Mouse (Mus musculus): ENCODE results near the gene Il15.

DNA sequence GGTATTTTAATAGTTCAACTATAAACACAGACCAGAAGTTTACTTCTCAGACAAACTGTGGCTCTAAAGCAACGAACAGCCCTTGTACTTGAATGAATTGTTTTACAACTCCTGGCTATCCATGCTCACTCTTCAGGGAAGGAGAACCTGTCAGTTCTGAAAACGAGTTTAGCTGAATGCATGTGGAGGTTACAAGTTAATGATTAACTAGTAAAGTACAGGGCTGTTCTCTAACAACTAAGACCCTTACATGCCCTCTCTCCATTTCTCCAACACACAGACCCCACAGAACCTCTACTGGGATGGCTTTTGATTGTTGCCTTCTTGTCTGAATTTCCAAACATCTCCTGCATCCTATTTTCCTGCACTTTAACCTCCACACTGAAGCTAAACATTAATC, 53.7 kb downstream of the Il15 start:
- TF ChIP-seq TCF12 (IDR thresholded peaks at IDR 0.05; ENCODE audit: insufficient read depth, poor library complexity, severe bottlenecking): no peak
- no peak for TF ChIP-seq MAX (IDR thresholded peaks at IDR 0.05; ENCODE audit: low read depth)
- TF ChIP-seq POLR2A (IDR thresholded peaks at IDR 0.05; ENCODE audit: insufficient read length, low read depth): no peak
- no peak for TF ChIP-seq USF1 (IDR thresholded peaks at IDR 0.05; ENCODE audit: low read depth)
- no peak for TF ChIP-seq E2F4 (IDR thresholded peaks at IDR 0.05; ENCODE audit: insufficient read depth)
- TF ChIP-seq CEBPB (IDR thresholded peaks at IDR 0.05; ENCODE audit: insufficient read depth, poor library complexity, severe bottlenecking): no peak
- TF ChIP-seq POLR2AphosphoS2 (IDR thresholded peaks at IDR 0.05; ENCODE audit: insufficient read length, low read depth): no peak
- TF ChIP-seq MYOG (IDR thresholded peaks at IDR 0.05; ENCODE audit: control insufficient read depth in 1 of 3, insufficient read depth in 1 of 3, insufficient read length in 2 of 3, low read depth in 2 of 3): no peak
- TF ChIP-seq REST (IDR thresholded peaks at IDR 0.05; ENCODE audit: insufficient read depth, insufficient read length): no peak
- TF ChIP-seq SRF (IDR thresholded peaks at IDR 0.05; ENCODE audit: control insufficient read depth, insufficient read length, low read depth): no peak

Data from myocyte (in vitro differentiated cells).